Comparison of ENCODE assay signal across 26 mouse cellular contexts in genomic region chr10:46454442-46454841, GRCm38 (mm10).
A peak's percentile ranks its signal among the peaks of the same experiment; 100 is the strongest.
DNase-seq lines count a peak whose midpoint lies in the region; ATAC-seq and TF ChIP-seq lines count a peak whose summit lies in the region.
"Had no signal": no experiment of that assay in that cellular context is flagged by ENCODE, and none has a peak within 500 bp of the region (broad histone marks: within the 10 kb centered on the region; RNA-seq: fewer than 3 reads in every experiment).

No protein-coding gene starts in this region.

- 0 out of 2 replicates have a peak overlapping the region, but pooled peaks have one; percentile 17 for H3K27ac ChIP-seq in midbrain, embryonic 10.5 days (replicated peaks)
- no peak overlapping the region for H3K27ac ChIP-seq in midbrain, embryonic 13.5 days
- no peak overlapping the region for H3K27ac ChIP-seq in midbrain, embryonic 12.5 days (replicated peaks)
- no peak overlapping the region for H3K27ac ChIP-seq in midbrain, embryonic 15.5 days
- H3K27ac ChIP-seq: embryonic facial prominence, embryonic 10.5 days; embryonic facial prominence, embryonic 12.5 days; forebrain, embryonic 13.5 days; forebrain, embryonic 15.5 days had no signal

- peaks cover 16% of the 10 kb centered on the region for H3K4me1 ChIP-seq in midbrain, embryonic 10.5 days
- no peaks in the 10 kb centered on the region for H3K4me1 ChIP-seq in midbrain, embryonic 13.5 days (replicated peaks)
- H3K4me1 ChIP-seq in midbrain, embryonic 12.5 days = peaks cover 7% of the 10 kb centered on the region
- H3K4me1 ChIP-seq in midbrain, embryonic 15.5 days = no peaks in the 10 kb centered on the region
- H3K4me1 ChIP-seq: embryonic facial prominence, embryonic 10.5 days; embryonic facial prominence, embryonic 12.5 days; forebrain, embryonic 13.5 days; forebrain, embryonic 15.5 days had no signal

- no peaks in the 10 kb centered on the region for H3K27me3 ChIP-seq in midbrain, embryonic 10.5 days (ENCODE audit: low read depth, poor library complexity, severe bottlenecking)
- no peaks in the 10 kb centered on the region for H3K27me3 ChIP-seq in midbrain, embryonic 13.5 days
- no peaks in the 10 kb centered on the region for H3K27me3 ChIP-seq in midbrain, embryonic 12.5 days
- H3K27me3 ChIP-seq in midbrain, embryonic 15.5 days (replicated peaks) = no peaks in the 10 kb centered on the region
- H3K27me3 ChIP-seq: CH12.LX; embryonic facial prominence, embryonic 12.5 days; forebrain, embryonic 13.5 days; forebrain, embryonic 15.5 days; Patski had no signal

- no peak for DNase-seq in midbrain, embryonic 10.5 days (ENCODE audit: low spot score)
- DNase-seq in adipocyte (ENCODE audit: low spot score) = peak; percentile 16
- DNase-seq in brain, embryonic 14.5 days (ENCODE audit: low read depth) = peak; percentile 14
- DNase-seq in kidney, adult 11 months = no peak
- DNase-seq: adrenal gland, adult 2 months; adrenal gland, postnatal 10 days; adrenal gland, postnatal 25 days; B cell, adult 2 months; cerebellum, adult 11 months; cerebellum, adult 2 months; cerebellum, adult 9-10 months; cerebellum, postnatal 10 days; cerebellum, postnatal 25 days; forebrain, postnatal 0 days had no signal

- no peaks in the 10 kb centered on the region for H3K36me3 ChIP-seq in midbrain, embryonic 10.5 days
- no peaks in the 10 kb centered on the region for H3K36me3 ChIP-seq in midbrain, embryonic 13.5 days
- H3K36me3 ChIP-seq in midbrain, embryonic 12.5 days = no peaks in the 10 kb centered on the region
- no peaks in the 10 kb centered on the region for H3K36me3 ChIP-seq in midbrain, embryonic 15.5 days (replicated peaks)
- H3K36me3 ChIP-seq: embryonic facial prominence, embryonic 10.5 days; embryonic facial prominence, embryonic 12.5 days; forebrain, embryonic 15.5 days; G1E had no signal

- no peak for TF ChIP-seq POLR2A in brain, embryonic 14.5 days (IDR thresholded peaks at IDR 0.05; ENCODE audit: borderline replicate concordance, extremely low read depth, insufficient read depth, insufficient read length, poor library complexity, severe bottlenecking)

- no peak for ATAC-seq in midbrain, embryonic 13.5 days
- ATAC-seq in midbrain, embryonic 12.5 days (ENCODE audit: low FRiP score, low read depth) = peak; percentile 52; the same call in 1 of the 2 replicates
- ATAC-seq in midbrain, embryonic 15.5 days (replicated peaks) = no peak
- ATAC-seq: activated CD4-positive, CD25-positive, alpha-beta regulatory T cell, adult 4 months; CD4-positive, CD25-positive, alpha-beta regulatory T cell, adult 4 months; forebrain, embryonic 13.5 days; forebrain, embryonic 15.5 days; forebrain, postnatal 0 days; Patski had no signal

- no peak overlapping the region for H3K9ac ChIP-seq in midbrain, embryonic 13.5 days (replicated peaks)
- H3K9ac ChIP-seq in midbrain, embryonic 12.5 days (replicated peaks) = no peak overlapping the region
- no peak overlapping the region for H3K9ac ChIP-seq in midbrain, embryonic 15.5 days
- H3K9ac ChIP-seq: embryonic facial prominence, embryonic 12.5 days; forebrain, embryonic 13.5 days; forebrain, embryonic 15.5 days; forebrain, postnatal 0 days had no signal

- no peak for TF ChIP-seq CTCF in brain, embryonic 14.5 days (IDR thresholded peaks at IDR 0.05; ENCODE audit: borderline replicate concordance, extremely low read depth, insufficient read depth, insufficient read length)

- no peaks in the 10 kb centered on the region for H3K9me3 ChIP-seq in midbrain, embryonic 10.5 days (replicated peaks)
- no peaks in the 10 kb centered on the region for H3K9me3 ChIP-seq in midbrain, embryonic 13.5 days
- H3K9me3 ChIP-seq in midbrain, embryonic 12.5 days = no peaks in the 10 kb centered on the region
- no peaks in the 10 kb centered on the region for H3K9me3 ChIP-seq in midbrain, embryonic 15.5 days
- H3K9me3 ChIP-seq: embryonic facial prominence, embryonic 10.5 days; embryonic facial prominence, embryonic 12.5 days; forebrain, embryonic 13.5 days; forebrain, embryonic 15.5 days; G1E had no signal

- no peak overlapping the region for H3K4me3 ChIP-seq in midbrain, embryonic 10.5 days
- H3K4me3 ChIP-seq in midbrain, embryonic 13.5 days (replicated peaks) = no peak overlapping the region
- H3K4me3 ChIP-seq in midbrain, embryonic 12.5 days = no peak overlapping the region
- no peak overlapping the region for H3K4me3 ChIP-seq in midbrain, embryonic 15.5 days
- H3K4me3 ChIP-seq: embryonic facial prominence, embryonic 10.5 days; embryonic facial prominence, embryonic 12.5 days; forebrain, embryonic 13.5 days; forebrain, embryonic 15.5 days had no signal

- 50% methylated on average over 3 of the region's 3 CpGs for WGBS in midbrain, embryonic 10.5 days
- 25% methylated on average over 3 of the region's 3 CpGs for WGBS in midbrain, embryonic 13.5 days
- WGBS in midbrain, embryonic 12.5 days = 29% methylated on average over 3 of the region's 3 CpGs
- WGBS in midbrain, embryonic 15.5 days = 24% methylated on average over 3 of the region's 3 CpGs

- H3K4me2 ChIP-seq in midbrain, embryonic 13.5 days (replicated peaks) = no peak overlapping the region
- no peak overlapping the region for H3K4me2 ChIP-seq in midbrain, embryonic 12.5 days (replicated peaks)
- H3K4me2 ChIP-seq in midbrain, embryonic 15.5 days = no peak overlapping the region
- H3K4me2 ChIP-seq: embryonic facial prominence, embryonic 12.5 days; forebrain, embryonic 13.5 days; forebrain, embryonic 15.5 days had no signal

Comparison
In these comparisons a context has a peak if more than half of its experiments do, and no peak if none do; other contexts are left out.
1. DNase-seq: peak in adipocyte (single experiment) and brain, embryonic 14.5 days (single experiment); none in midbrain, embryonic 10.5 days (single experiment) and kidney, adult 11 months (single experiment).